Mouse (Mus musculus): ENCODE data around the gene Adgrv1. TPM values are rescaled to one million over a fixed set of nuclear protein-coding genes. Genes with fewer than 3 reads are reported as not detected.
"Not testable (repeated sequence)": the region's sequence is repeated elsewhere in the genome, so short reads cannot be mapped to it uniquely, and the experiment has no call there.

The Adgrv1 gene
- polyA plus RNA-seq, 1 experiment from 2014 or later: 10.3 TPM

DNA sequence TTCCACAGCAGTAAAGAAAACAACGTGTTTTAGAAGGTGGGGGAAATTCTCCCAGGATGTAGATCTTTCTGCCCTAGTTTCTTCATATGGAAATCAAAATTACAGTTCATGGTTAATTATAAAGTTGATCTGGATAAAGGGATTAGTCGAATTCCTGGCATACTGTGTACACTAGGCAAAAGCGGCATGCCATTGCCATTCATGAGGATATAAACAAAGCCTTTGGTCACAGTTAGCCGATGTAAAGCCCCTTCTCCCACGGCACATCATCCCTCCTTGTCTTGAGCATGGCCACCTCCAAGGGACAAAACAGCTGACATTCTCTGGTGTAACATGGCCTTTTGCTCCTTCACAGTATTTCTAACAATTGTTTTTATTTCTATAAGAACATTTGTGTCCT lies 2.4 kb downstream of the Adgrv1 start:
- H3K27ac ChIP-seq (ENCODE audit: low read depth, low read length): no peak overlapping the region
- no peaks in the 10 kb centered on the region for H3K9me3 ChIP-seq (ENCODE audit: control insufficient read depth, low read length)
- no peak overlapping the region for H3K4me3 ChIP-seq (ENCODE audit: low read depth, low read length)
- H3K36me3 ChIP-seq (ENCODE audit: control insufficient read depth, insufficient read depth, low read length): no peaks in the 10 kb centered on the region
- H3K4me1 ChIP-seq (ENCODE audit: control insufficient read depth, insufficient read depth, low read length): no peaks in the 10 kb centered on the region
- no peaks in the 10 kb centered on the region for H3K27me3 ChIP-seq (ENCODE audit: control insufficient read depth, insufficient read depth, low read length)
- no peak for ATAC-seq (ENCODE audit: low read depth)
- WGBS: 11% methylated on average over 5 of the region's 5 CpGs
- H3K4me2 ChIP-seq (ENCODE audit: low read depth, low read length): peak overlapping the region; percentile 2; the same call in 1 of the 2 replicates
- H3K9ac ChIP-seq (replicated peaks; ENCODE audit: low read depth, low read length): no peak overlapping the region

DNA sequence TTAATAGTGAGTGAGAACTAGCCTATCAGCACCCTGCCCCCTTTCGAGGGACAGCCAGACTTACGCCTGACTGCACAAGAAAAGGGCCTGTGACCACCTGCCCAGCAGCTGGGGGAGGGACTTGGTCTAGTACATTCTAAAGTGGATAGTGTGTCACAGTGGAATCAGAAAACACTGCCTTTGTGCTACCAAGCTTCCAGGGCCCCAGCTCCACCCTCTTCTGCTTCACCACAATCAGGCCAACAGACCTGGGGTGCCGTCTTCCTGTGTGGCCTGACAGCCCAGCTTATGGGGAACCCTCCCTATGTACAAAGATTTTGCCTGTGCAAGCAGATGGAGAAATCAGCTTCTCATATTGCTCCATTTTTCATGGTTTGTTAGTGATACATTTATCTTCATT lies 3.6 kb downstream of the Adgrv1 start:
- Histone ChIP-seq H3K27ac (ENCODE audit: low read depth, low read length) (no peak overlapping the region), H3K4me1 (ENCODE audit: control insufficient read depth, insufficient read depth, low read length) (no peaks in the 10 kb centered on the region), H3K9me3 (ENCODE audit: control insufficient read depth, low read length) (no peaks in the 10 kb centered on the region), H3K36me3 (ENCODE audit: control insufficient read depth, insufficient read depth, low read length) (no peaks in the 10 kb centered on the region), H3K27me3 (ENCODE audit: control insufficient read depth, insufficient read depth, low read length) (no peaks in the 10 kb centered on the region), H3K4me3 (ENCODE audit: low read depth, low read length) (no peak overlapping the region), H3K9ac (replicated peaks; ENCODE audit: low read depth, low read length) (no peak overlapping the region), H3K4me2 (ENCODE audit: low read depth, low read length) (no peak overlapping the region)
- ATAC-seq (ENCODE audit: low read depth): peak; percentile 16; the same call in 1 of the 2 replicates
- WGBS: 14% methylated on average over 3 of the region's 3 CpGs

DNA sequence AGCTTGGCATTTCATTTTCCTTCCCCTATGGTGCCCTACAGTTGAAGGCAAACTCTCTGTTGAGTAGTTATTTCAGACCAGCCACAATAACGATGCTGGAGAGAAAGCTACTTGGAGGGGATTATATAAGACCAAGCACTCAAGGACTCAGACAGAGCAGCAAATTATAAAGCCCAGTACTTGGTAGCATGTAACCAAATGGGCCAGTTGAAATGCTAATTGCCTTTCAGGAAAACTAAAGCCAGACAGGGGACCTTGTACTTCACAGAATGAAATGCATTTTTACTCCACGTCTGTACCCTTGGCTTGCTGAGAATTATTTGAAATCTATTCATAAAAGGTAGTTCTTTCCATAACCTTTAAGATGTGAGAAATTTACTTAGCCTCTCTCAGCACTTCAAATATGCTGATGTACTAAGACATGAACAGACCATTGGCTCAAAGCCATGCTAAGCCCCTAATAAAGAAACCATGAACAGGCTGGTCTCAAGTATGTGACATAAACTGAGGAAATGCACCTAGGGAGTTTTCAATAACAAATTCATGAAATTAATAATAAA lies 4.2 kb downstream of the Adgrv1 start:
- Histone ChIP-seq H3K4me3 (ENCODE audit: low read depth, low read length) (no peak overlapping the region), H3K4me2 (ENCODE audit: low read depth, low read length) (no peak overlapping the region), H3K27ac (ENCODE audit: low read depth, low read length) (no peak overlapping the region), H3K9ac (replicated peaks; ENCODE audit: low read depth, low read length) (no peak overlapping the region), H3K27me3 (ENCODE audit: control insufficient read depth, insufficient read depth, low read length) (no peaks in the 10 kb centered on the region), H3K9me3 (ENCODE audit: control insufficient read depth, low read length) (no peaks in the 10 kb centered on the region), H3K4me1 (ENCODE audit: control insufficient read depth, insufficient read depth, low read length) (no peaks in the 10 kb centered on the region), H3K36me3 (ENCODE audit: control insufficient read depth, insufficient read depth, low read length) (no peaks in the 10 kb centered on the region)
- 24% methylated on average over 2 of the region's 2 CpGs for WGBS
- ATAC-seq (ENCODE audit: low read depth): no peak

DNA sequence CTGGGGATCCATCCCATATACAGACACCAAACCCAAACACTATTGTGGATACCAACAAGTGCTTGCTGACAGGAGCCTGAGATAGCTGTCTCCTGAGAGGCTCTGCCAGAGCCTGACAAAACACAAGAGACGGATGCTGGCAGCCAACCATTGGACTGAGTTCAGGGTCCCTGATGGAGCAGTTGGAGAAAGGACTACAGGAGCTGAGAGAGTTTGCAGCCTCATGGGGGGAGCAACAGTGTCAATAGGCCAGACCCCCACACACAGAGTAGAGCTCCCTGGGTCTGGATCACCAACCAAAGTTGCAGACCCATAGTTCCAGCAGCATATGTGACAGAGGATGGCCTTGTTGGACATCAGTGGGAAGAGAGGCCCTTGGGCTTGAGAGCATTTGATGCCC lies 5.1 kb downstream of the Adgrv1 start:
- H3K4me1 ChIP-seq (ENCODE audit: control insufficient read depth, insufficient read depth, low read length); H3K4me3 ChIP-seq (ENCODE audit: low read depth, low read length); ATAC-seq (ENCODE audit: low read depth); H3K9me3 ChIP-seq (ENCODE audit: control insufficient read depth, low read length); H3K9ac ChIP-seq (replicated peaks; ENCODE audit: low read depth, low read length); H3K27ac ChIP-seq (ENCODE audit: low read depth, low read length); H3K27me3 ChIP-seq (ENCODE audit: control insufficient read depth, insufficient read depth, low read length); H3K4me2 ChIP-seq (ENCODE audit: low read depth, low read length); H3K36me3 ChIP-seq (ENCODE audit: control insufficient read depth, insufficient read depth, low read length): not testable (repeated sequence)
- WGBS: 61% methylated on average over 1 of the region's 1 CpGs

DNA sequence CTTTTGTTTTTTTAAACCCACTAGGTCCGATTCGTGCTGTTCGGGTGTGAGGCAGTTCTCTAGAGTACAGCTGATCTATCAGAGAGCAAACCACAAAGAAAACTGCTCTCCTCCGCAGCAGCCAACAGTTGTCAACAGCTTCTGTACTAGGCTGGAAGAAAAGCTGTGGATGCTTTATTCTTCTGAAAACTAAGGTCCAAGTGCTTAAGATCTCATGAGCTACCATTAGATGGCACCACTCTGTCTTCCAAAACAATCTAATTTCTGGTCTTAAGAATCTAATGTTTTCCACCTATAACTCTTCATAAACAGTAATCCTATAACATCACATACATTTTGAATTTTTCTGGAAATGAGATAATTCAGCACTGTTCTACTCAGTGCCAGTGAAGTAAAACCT lies 22.6 kb downstream of the Adgrv1 start:
- no peak overlapping the region for H3K4me3 ChIP-seq (ENCODE audit: low read depth, low read length)
- H3K4me1 ChIP-seq (ENCODE audit: control insufficient read depth, insufficient read depth, low read length): no peaks in the 10 kb centered on the region
- no peak overlapping the region for H3K4me2 ChIP-seq (ENCODE audit: low read depth, low read length)
- H3K27ac ChIP-seq (ENCODE audit: low read depth, low read length): no peak overlapping the region
- 93% methylated on average over 4 of the region's 4 CpGs for WGBS
- no peak for ATAC-seq (ENCODE audit: low read depth)
- no peaks in the 10 kb centered on the region for H3K36me3 ChIP-seq (ENCODE audit: control insufficient read depth, insufficient read depth, low read length)
- H3K9ac ChIP-seq (replicated peaks; ENCODE audit: low read depth, low read length): no peak overlapping the region
- no peaks in the 10 kb centered on the region for H3K27me3 ChIP-seq (ENCODE audit: control insufficient read depth, insufficient read depth, low read length)
- no peaks in the 10 kb centered on the region for H3K9me3 ChIP-seq (ENCODE audit: control insufficient read depth, low read length)

DNA sequence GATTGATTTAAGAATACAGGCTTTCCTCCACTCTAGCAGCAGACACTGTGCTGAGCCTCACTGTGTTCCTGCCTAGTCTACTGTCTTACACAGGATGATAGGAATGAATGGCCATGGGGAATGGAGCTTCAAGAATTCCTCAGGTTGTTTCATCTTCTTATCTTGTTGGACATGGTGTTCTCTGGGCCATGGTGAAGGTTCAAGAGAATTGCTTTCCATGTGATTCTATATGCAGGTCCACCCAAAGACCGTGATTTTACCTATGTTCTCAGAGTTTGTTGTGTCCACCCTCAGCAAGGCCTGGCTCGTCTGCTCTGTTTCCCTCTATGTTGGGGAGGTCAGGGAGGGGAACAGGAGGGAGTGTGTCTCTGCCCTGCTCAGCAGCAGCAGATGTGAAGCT lies 26.0 kb downstream of the Adgrv1 start:
- no peak overlapping the region for H3K4me3 ChIP-seq (ENCODE audit: low read depth, low read length)
- H3K4me1 ChIP-seq (ENCODE audit: control insufficient read depth, insufficient read depth, low read length): no peaks in the 10 kb centered on the region
- WGBS: 94% methylated on average over 2 of the region's 2 CpGs
- no peak for ATAC-seq (ENCODE audit: low read depth)
- no peaks in the 10 kb centered on the region for H3K27me3 ChIP-seq (ENCODE audit: control insufficient read depth, insufficient read depth, low read length)
- no peak overlapping the region for H3K4me2 ChIP-seq (ENCODE audit: low read depth, low read length)
- H3K36me3 ChIP-seq (ENCODE audit: control insufficient read depth, insufficient read depth, low read length): no peaks in the 10 kb centered on the region
- no peaks in the 10 kb centered on the region for H3K9me3 ChIP-seq (ENCODE audit: control insufficient read depth, low read length)
- H3K9ac ChIP-seq (replicated peaks; ENCODE audit: low read depth, low read length): no peak overlapping the region
- no peak overlapping the region for H3K27ac ChIP-seq (ENCODE audit: low read depth, low read length)

DNA sequence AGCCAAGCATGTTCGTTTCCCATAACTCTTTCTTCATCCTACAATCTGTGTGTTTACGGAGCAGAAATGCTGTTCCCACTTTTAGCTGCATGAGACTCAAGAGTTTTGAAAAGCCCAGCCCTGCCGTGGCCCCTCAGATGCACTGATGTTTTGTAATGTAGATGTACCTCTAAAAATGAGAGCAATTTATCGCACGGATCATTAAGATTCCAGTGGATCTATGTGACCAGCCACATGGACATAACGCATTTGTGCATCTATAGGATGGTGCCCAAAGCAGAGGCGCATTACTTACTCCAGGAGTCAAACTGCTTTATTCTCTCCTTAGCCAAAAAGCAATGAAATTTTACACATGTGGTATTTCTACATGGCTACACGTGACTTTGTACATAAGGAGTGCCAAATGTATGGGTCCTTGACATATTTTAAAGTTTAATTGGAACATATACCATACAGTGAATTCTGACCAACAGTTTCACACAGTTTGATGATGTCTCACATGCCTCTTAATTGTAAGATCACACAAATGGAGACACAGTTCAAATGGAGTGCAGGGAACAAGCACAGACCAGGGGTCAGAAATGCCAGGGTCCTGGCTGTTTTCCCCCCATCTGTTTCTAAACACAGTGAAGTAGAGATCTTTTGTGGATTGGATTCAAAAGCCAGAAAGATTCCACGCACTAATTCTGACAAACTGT lies 35.9 kb downstream of the Adgrv1 start:
- Histone ChIP-seq H3K27ac (ENCODE audit: low read depth, low read length) (no peak overlapping the region), H3K4me2 (ENCODE audit: low read depth, low read length) (no peak overlapping the region), H3K4me3 (ENCODE audit: low read depth, low read length) (no peak overlapping the region), H3K27me3 (ENCODE audit: control insufficient read depth, insufficient read depth, low read length) (no peaks in the 10 kb centered on the region), H3K9ac (replicated peaks; ENCODE audit: low read depth, low read length) (no peak overlapping the region), H3K4me1 (ENCODE audit: control insufficient read depth, insufficient read depth, low read length) (no peaks in the 10 kb centered on the region), H3K36me3 (ENCODE audit: control insufficient read depth, insufficient read depth, low read length) (no peaks in the 10 kb centered on the region), H3K9me3 (ENCODE audit: control insufficient read depth, low read length) (no peaks in the 10 kb centered on the region)
- no peak for ATAC-seq (ENCODE audit: low read depth)
- WGBS: 19% methylated on average over 9 of the region's 9 CpGs

DNA sequence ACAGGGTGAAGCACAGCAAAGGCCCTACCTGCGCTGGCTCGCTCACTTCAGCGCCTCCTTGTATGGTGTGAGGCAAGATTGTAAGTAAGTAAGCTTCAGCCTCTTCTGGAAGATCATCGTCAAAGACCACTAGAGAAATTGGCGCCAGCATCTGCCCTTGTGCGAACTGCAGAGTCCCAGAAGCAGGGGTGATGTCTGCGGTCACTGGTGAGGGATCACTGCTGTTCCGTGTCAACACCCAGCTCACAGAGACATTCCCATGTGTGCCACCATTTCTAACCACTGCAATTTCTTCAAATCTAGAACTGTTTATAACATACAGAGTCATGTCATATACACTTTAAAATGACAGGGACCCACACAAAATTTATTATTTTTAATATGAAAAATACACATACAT lies 54.3 kb downstream of the Adgrv1 start:
- Histone ChIP-seq H3K9ac (replicated peaks; ENCODE audit: low read depth, low read length) (no peak overlapping the region), H3K27ac (ENCODE audit: low read depth, low read length) (no peak overlapping the region), H3K4me3 (ENCODE audit: low read depth, low read length) (no peak overlapping the region), H3K27me3 (ENCODE audit: control insufficient read depth, insufficient read depth, low read length) (no peaks in the 10 kb centered on the region), H3K36me3 (ENCODE audit: control insufficient read depth, insufficient read depth, low read length) (no peaks in the 10 kb centered on the region), H3K4me2 (ENCODE audit: low read depth, low read length) (no peak overlapping the region), H3K4me1 (ENCODE audit: control insufficient read depth, insufficient read depth, low read length) (no peaks in the 10 kb centered on the region), H3K9me3 (ENCODE audit: control insufficient read depth, low read length) (no peaks in the 10 kb centered on the region)
- 92% methylated on average over 8 of the region's 8 CpGs for WGBS
- ATAC-seq (ENCODE audit: low read depth): no peak

DNA sequence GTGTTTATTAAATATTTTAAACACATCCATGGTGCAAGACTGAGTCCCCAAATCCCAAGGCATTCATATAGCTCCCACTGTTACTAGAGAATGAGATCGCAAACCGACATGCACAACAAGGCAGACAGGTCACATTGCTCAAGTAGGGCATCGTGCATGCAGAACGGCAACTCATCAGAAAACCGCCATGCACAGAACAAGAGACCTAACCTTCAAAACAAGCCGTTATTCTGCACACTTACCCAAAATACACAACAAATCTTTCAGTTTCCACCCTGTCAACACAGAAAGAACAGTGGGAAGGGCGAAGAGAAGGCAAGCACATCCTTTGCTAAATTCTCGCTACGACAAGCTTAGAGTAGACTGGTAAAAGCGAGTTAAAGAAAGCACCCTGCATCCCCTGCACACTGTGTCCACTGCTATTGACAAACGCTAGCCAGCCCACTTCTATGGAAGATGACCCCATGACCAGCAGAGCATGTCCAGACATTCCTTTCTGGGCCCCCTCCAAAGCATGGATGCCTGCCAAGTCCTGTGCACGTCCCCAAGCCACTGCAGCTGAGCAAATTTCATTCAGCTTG lies 62.6 kb downstream of the Adgrv1 start:
- Histone ChIP-seq H3K4me2 (ENCODE audit: low read depth, low read length) (peak overlapping the region; percentile 40), H3K4me3 (ENCODE audit: low read depth, low read length) (peak overlapping the region; percentile 25), H3K27ac (ENCODE audit: low read depth, low read length) (no peak overlapping the region; the same call in 1 of the 2 replicates), H3K36me3 (ENCODE audit: control insufficient read depth, insufficient read depth, low read length) (no peaks in the 10 kb centered on the region), H3K9ac (replicated peaks; ENCODE audit: low read depth, low read length) (peak overlapping the region; percentile 35; the same call in 1 of the 2 replicates), H3K4me1 (ENCODE audit: control insufficient read depth, insufficient read depth, low read length) (0 out of 2 replicates have a peak, but pooled peaks cover 6% of the 10 kb centered on the region), H3K9me3 (ENCODE audit: control insufficient read depth, low read length) (no peaks in the 10 kb centered on the region), H3K27me3 (ENCODE audit: control insufficient read depth, insufficient read depth, low read length) (no peaks in the 10 kb centered on the region)
- peak; percentile 86 for ATAC-seq (ENCODE audit: low read depth)
- 19% methylated on average over 12 of the region's 12 CpGs for whole genome bisulfite sequencing

Data from neural tube, embryonic 14.5 days (tissue).